Mouse (Mus musculus) kidney, adult 2 months (tissue): ENCODE measurements around the gene Scyl3. TPM values are rescaled to one million over a fixed set of nuclear protein-coding genes. Genes with fewer than 3 reads are reported as not detected.

ENCODE experiments used
- DNase-seq: peaks from one replicate; pipeline ENCODE4 v3.0.0; 2021
- H3K27ac ChIP-seq: fragments of 200-500 bp; 2 replicates; pipeline ENCODE4 v1.5.1; 2012; ENCODE audit warnings: low read depth, low read length, control low read depth, inconsistent platforms; ENCODE audit not compliant: insufficient read depth
- H3K27me3 ChIP-seq: fragments of 200-500 bp; replicated peaks from 2 replicates; pipeline ENCODE4 v1.6.1; 2012; ENCODE audit warnings: mild to moderate bottlenecking, moderate library complexity, low read length, inconsistent platforms; ENCODE audit not compliant: control insufficient read depth, insufficient read depth
- H3K36me3 ChIP-seq: fragments of 200-500 bp; 2 replicates; pipeline ENCODE4 v1.6.1; 2012; ENCODE audit warnings: mild to moderate bottlenecking, moderate library complexity, low read length, inconsistent platforms; ENCODE audit not compliant: control insufficient read depth, insufficient read depth
- H3K4me1 ChIP-seq: fragments of 200-500 bp; 2 replicates; pipeline ENCODE4 v1.6.1; 2011; ENCODE audit warnings: low read length; ENCODE audit not compliant: control insufficient read depth, insufficient read depth
- H3K4me3 ChIP-seq: fragments of 200-500 bp; 2 replicates; pipeline ENCODE4 v1.5.1; 2011; ENCODE audit warnings: mild to moderate bottlenecking, low read depth, low read length, control low read depth; ENCODE audit not compliant: insufficient read depth
- CTCF ChIP-seq: fragments of 200-500 bp; conservative IDR thresholded peaks from 2 replicates; pipeline ENCODE4 v1.5.1; 2011; ENCODE audit warnings: low read depth, mild to moderate bottlenecking, control low read depth, low read length, moderate library complexity, mixed read lengths; ENCODE audit not compliant: insufficient read depth, insufficient read length
- POLR2A ChIP-seq: fragments of 200-500 bp; IDR thresholded peaks from one replicate; pipeline ENCODE4 v1.6.1; 2011; ENCODE audit warnings: low read depth, low read length, control low read depth
- WGBS: fragments of 180-500 bp; shearing (Covaris S2); methylation state at CpG from one replicate; pipeline ENCODE4 v1.1.7; 2018; 5-methylcytosine and 5-hydroxymethylcytosine counted together
- polyA plus RNA-seq: library from polyadenylated mRNA; depleted of rRNA; stranded (reverse); fragments of >200 nt; gene quantifications from 2 replicates; pipeline ENCODE4 v1.2.3, GENCODE M21; 2012; rRNA removed

Gene Scyl3
- 8.7 and 8.9 TPM in 2 replicates for polyA plus RNA-seq

DNA sequence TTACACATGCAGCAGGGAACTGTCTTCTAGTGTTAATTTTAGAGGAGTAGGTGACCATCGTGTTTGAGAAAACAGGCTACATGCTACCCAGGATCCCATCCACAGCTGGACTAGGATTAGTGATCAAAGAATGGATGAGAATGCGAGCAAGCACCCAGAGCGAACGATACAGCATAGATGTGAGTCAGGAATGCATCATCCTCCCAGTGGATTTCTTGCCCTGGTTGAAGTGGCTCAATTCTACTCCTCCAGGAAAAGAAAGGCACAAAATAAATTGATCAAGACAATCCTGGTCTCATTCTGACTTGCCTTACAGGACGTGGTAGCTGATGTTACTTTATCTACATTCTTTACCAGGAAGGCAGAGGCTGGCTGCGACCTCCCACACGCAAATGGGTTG lies at the start of gene Scyl3:
Gene Scyl3, plus strand, starts transcription at position 255 of the 400 bp plus-strand sequence.
- WGBS = 58% methylated on average over 7 of the region's 7 CpGs
- no peak for DNase-seq
- TF ChIP-seq POLR2A (no peak), CTCF (no peak)

DNA sequence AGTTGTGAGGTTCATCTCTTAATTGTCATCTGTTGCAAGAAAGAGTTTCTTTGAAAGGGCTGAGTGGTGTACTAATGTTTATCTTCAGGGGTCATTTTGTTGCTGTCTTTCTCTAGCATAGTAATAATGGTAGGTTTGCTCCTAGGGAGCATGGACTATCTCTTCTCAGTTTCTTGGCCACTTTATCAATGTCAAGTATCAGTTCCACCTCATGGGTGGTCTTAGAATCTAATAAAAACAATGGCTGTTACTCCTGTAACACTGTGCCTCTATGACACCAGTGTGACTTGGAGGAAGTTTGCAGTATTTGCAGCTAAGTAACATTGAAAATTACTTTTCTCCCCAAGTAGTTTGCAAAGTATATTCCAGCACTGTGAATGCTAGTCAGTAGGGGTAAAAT lies 39.3 kb upstream of the Scyl3 start:
- Histone ChIP-seq H3K27me3 (no peaks in the 10 kb centered on the region), H3K4me1 (no peaks in the 10 kb centered on the region), H3K4me3 (no peak overlapping the region), H3K27ac (no peak overlapping the region), H3K36me3 (no peaks in the 10 kb centered on the region)
- TF ChIP-seq POLR2A (no peak), CTCF (no peak)
- DNase-seq = no peak

More for the DNA sequence above, at the start of gene Scyl3:
- Histone ChIP-seq H3K4me3 (peak within 1 kb of the TSS; percentile 85), H3K36me3 (no peaks in the 10 kb centered on the region), H3K27ac (peak within 1 kb of the TSS; percentile 79), H3K4me1 (peaks cover 10% of the 10 kb centered on the region; the same call in 1 of the 2 replicates), H3K27me3 (no peaks in the 10 kb centered on the region)

DNA sequence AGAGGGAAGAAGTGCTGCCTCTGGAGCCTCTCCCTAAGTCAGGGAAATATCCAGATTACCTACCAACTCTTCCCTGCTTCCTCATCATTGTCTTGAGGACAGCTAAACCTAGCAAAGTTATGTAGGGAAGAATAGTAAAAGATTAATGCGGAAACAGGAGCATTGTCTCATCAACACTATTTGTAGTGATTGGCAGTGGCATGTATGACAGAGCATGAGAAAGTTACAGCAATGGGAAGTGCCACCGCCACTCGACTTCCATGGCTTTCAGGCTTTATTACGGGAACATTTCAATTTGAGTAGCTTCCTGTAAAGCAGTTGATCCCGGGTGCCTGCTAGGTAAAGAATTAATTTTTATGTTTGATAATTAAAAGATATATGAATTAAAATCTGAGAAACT lies 35.6 kb upstream of the Scyl3 start:
- H3K27me3 ChIP-seq = no peaks in the 10 kb centered on the region
- no peaks in the 10 kb centered on the region for H3K36me3 ChIP-seq
- no peak for DNase-seq
- WGBS = 93% methylated on average over 5 of the region's 5 CpGs
- no peak overlapping the region for H3K27ac ChIP-seq
- no peak overlapping the region for H3K4me3 ChIP-seq
- no peak for TF ChIP-seq POLR2A
- TF ChIP-seq CTCF = no peak
- no peaks in the 10 kb centered on the region for H3K4me1 ChIP-seq

DNA sequence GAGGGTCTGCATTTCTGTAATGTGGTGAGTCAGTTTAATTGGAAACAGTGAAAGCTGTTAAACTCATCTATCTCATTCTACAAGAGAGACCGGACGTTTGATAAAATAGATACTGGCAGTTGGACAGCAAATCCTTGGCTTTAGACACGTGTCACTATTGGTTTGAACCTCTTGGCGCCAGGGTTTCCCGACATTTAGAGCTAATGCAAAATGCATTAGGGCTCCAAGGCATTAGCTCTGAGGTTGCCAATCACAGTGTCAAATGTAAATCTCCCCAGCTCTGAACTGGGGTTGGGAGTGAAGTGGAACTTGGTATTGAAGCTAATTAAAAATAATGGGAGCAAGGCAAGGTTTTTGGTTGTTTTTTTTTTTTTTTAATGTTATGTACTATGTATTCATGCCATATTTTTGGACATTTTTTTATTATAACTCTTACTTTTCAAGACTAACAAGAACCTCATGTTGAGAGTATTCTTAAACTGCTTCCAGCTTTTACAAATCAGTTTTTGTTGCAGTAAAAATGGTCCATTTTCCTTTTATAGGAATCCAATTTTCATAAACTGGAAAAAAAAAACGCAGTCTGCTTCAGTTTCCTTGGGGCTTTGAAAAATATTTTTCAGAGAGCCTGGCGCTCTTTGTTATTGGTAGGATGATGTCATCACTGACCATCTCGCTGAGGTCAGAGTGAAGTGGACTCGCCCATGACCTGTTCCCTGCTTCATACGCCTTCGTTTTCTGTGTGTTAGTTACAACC lies 34.9 kb upstream of the Scyl3 start:
- WGBS = 86% methylated on average over 11 of the region's 11 CpGs
- TF ChIP-seq POLR2A (no peak), CTCF (no peak)
- H3K36me3 ChIP-seq = no peaks in the 10 kb centered on the region
- no peak for DNase-seq
- no peaks in the 10 kb centered on the region for H3K4me1 ChIP-seq
- no peak overlapping the region for H3K27ac ChIP-seq
- no peaks in the 10 kb centered on the region for H3K27me3 ChIP-seq
- H3K4me3 ChIP-seq = no peak overlapping the region

DNA sequence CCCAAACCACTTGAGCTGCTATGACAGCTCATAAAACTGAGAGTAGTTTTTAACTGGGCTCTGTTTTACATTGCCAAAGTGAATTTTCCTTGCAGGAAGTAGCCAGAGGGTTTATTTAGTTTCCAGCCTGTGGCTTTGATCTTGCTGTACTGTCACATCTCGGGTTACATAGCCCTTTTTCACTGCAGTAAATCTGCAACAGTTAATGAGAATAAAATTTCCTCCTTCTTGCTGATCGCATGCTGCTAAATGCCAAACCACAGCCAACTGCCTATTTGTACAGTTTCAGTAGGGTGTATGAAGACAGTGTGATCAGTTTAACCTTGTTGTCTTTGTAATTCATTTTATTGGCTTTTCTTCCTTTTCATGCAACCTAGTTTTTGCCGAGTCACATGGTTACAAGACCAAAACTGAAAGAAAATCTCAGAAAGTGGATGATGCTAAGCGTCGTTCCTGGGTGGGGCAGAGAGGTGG lies 30.6 kb upstream of the Scyl3 start:
- TF ChIP-seq CTCF (no peak), POLR2A (no peak)
- H3K27ac ChIP-seq = 0 out of 2 replicates have a peak overlapping the region, but pooled peaks have one; percentile 9
- H3K4me1 ChIP-seq = no peaks in the 10 kb centered on the region
- WGBS = 44% methylated on average over 5 of the region's 5 CpGs
- no peaks in the 10 kb centered on the region for H3K36me3 ChIP-seq
- peak; percentile 15 for DNase-seq
- H3K27me3 ChIP-seq = no peaks in the 10 kb centered on the region
- no peak overlapping the region for H3K4me3 ChIP-seq

DNA sequence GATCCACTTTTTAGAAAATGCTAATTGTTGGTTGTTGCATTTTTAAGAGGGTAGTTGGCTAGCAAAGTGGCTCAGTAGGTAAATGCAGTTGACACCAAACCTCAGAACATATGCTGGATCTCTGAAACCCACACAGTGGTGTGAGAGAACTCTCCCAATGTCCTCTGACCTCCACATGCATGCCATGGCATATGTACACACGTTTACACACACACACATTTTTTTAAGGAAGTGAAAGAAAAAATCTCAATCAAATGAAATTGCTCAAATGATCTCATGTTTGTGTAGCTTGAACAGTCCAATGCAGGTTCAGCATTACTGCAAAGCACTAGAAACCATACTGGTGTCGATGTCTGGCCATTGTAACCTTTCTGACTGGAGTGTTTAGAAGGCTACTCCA lies 29.3 kb upstream of the Scyl3 start:
- no peak overlapping the region for H3K4me3 ChIP-seq
- 95% methylated on average over 2 of the region's 2 CpGs for WGBS
- no peak overlapping the region for H3K27ac ChIP-seq
- no peaks in the 10 kb centered on the region for H3K36me3 ChIP-seq
- no peaks in the 10 kb centered on the region for H3K27me3 ChIP-seq
- no peak for DNase-seq
- H3K4me1 ChIP-seq = no peaks in the 10 kb centered on the region
- no peak for TF ChIP-seq CTCF
- TF ChIP-seq POLR2A = no peak

DNA sequence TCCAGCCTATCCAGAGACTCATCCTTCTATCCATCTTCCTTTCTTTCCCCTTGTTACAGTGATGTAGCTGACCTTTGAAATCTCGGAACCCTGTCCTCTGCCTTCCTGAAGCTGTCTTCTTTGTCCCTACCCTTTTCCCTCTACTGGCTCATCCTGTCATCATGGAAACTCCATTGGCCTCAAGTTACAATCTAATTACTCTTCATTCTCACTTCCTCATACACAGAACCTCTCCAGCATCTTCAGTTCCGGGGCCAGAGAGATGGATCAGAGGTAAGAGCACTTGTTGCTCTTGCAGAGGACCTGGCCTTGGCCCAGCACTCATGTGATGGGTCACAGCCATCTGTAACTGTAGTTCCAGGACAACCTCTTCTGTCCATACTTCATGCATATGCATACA lies 28.7 kb upstream of the Scyl3 start:
- Histone ChIP-seq H3K4me1 (no peaks in the 10 kb centered on the region), H3K27ac (no peak overlapping the region), H3K27me3 (no peaks in the 10 kb centered on the region), H3K36me3 (no peaks in the 10 kb centered on the region), H3K4me3 (no peak overlapping the region)
- no peak for DNase-seq
- TF ChIP-seq POLR2A (no peak), CTCF (no peak)
- WGBS = 80% methylated on average over 2 of the region's 2 CpGs

DNA sequence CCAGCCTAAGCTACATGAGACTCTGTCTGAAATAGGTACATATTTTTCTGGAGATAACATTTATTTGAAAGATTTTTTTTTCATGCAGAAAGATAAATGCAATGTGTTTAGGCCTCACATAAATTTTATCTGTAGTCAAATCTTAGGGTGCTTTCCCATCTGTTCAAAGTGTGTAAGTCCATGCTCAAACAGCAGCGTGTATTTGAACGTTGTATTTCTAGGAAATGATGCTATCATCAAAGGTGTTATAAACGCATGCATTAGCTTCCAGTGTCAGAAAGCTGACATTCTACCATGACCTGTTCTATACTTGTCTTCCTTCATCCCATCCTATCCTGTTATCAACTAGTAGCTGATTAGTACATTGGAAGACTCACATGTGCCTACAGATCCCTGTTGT lies 25.5 kb upstream of the Scyl3 start:
- DNase-seq = no peak
- no peaks in the 10 kb centered on the region for H3K4me1 ChIP-seq
- TF ChIP-seq CTCF = no peak
- TF ChIP-seq POLR2A = no peak
- no peaks in the 10 kb centered on the region for H3K36me3 ChIP-seq
- 88% methylated on average over 3 of the region's 3 CpGs for WGBS
- no peak overlapping the region for H3K4me3 ChIP-seq
- no peak overlapping the region for H3K27ac ChIP-seq
- H3K27me3 ChIP-seq = no peaks in the 10 kb centered on the region
